Comparison of ENCODE assay signal across 11 mouse cellular contexts in the genomic region with DNA sequence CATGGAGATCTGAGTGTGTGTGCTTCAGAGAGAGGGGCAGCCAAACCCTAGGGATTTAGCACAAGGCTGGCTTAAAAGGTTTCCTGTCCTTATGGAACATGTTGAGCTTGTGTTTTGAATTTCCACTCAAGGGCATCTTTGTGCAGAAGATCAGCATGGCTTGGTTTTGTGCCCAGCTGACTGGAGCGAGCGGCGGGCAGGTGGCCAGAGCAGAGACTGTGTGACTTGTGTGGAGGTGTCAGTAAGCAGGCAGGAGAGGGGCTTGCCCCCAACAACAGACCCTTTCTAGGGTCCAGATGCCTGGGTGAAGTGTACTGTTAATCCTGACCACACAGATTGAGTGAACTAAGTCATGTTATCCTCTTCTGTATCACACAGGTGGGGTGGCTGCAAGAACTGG.
DNase-seq lines count a peak whose midpoint lies in the region; ATAC-seq and TF ChIP-seq lines count a peak whose summit lies in the region.
"Had no signal": no experiment of that assay in that cellular context is flagged by ENCODE, and none has a peak within 500 bp of the region (broad histone marks: within the 10 kb centered on the region; RNA-seq: fewer than 3 reads in every experiment).

No protein-coding gene starts in this region.

- no peak for ATAC-seq in heart, embryonic 11.5 days (replicated peaks; ENCODE audit: insufficient number of reproducible peaks, low FRiP score, low TSS enrichment)
- no peak for ATAC-seq in limb, embryonic 14.5 days (ENCODE audit: low FRiP score, low read depth)
- ATAC-seq in megakaryocyte, adult 5-6 weeks (ENCODE audit: poor library complexity, severe bottlenecking) = no peak

- H3K27ac ChIP-seq in heart, embryonic 11.5 days (ENCODE audit: low read depth, low read length) = no peak overlapping the region
- H3K27ac ChIP-seq in limb, embryonic 14.5 days (replicated peaks; ENCODE audit: low read depth, low read length) = no peak overlapping the region
- H3K27ac ChIP-seq in limb, embryonic 10.5 days = no peak overlapping the region
- H3K27ac ChIP-seq: midbrain, embryonic 12.5 days had no signal

- no peak overlapping the region for H3K4me3 ChIP-seq in heart, embryonic 11.5 days (ENCODE audit: low read depth, low read length)
- H3K4me3 ChIP-seq in limb, embryonic 14.5 days (replicated peaks; ENCODE audit: low read length) = no peak overlapping the region
- no peak overlapping the region for H3K4me3 ChIP-seq in limb, embryonic 10.5 days
- H3K4me3 ChIP-seq: midbrain, embryonic 12.5 days had no signal

- peak; percentile 64 to 73 for DNase-seq in heart, adult 18-20 months
- DNase-seq in limb, embryonic 14.5 days (ENCODE audit: low spot score) = peak; percentile 21
- DNase-seq in limb, embryonic 10.5 days (ENCODE audit: low spot score) = no peak
- DNase-seq in brain, adult 2 months (ENCODE audit: low read depth, low spot score) = peak; percentile 88
- peak; percentile 88 to 91 for DNase-seq in cerebellum, postnatal 25 days
- DNase-seq in gastrocnemius, postnatal 14 days = no peak
- DNase-seq: kidney, postnatal 10 days; lung, embryonic 14.5 days had no signal

- no peaks in the 10 kb centered on the region for H3K36me3 ChIP-seq in heart, embryonic 11.5 days (ENCODE audit: control insufficient read depth, insufficient read depth, low read length)
- H3K36me3 ChIP-seq in limb, embryonic 14.5 days (ENCODE audit: control insufficient read depth, insufficient read depth, low read length) = no peaks in the 10 kb centered on the region
- no peaks in the 10 kb centered on the region for H3K36me3 ChIP-seq in limb, embryonic 10.5 days
- H3K36me3 ChIP-seq: midbrain, embryonic 12.5 days had no signal

- H3K27me3 ChIP-seq in heart, embryonic 11.5 days (ENCODE audit: control insufficient read depth, insufficient read depth, low read length) = no peaks in the 10 kb centered on the region
- no peaks in the 10 kb centered on the region for H3K27me3 ChIP-seq in limb, embryonic 14.5 days (ENCODE audit: control insufficient read depth, insufficient read depth, low read length)
- peaks cover 33% of the 10 kb centered on the region for H3K27me3 ChIP-seq in limb, embryonic 10.5 days (ENCODE audit: low read depth, poor library complexity, severe bottlenecking)
- H3K27me3 ChIP-seq: midbrain, embryonic 12.5 days had no signal

- no peaks in the 10 kb centered on the region for H3K9me3 ChIP-seq in heart, embryonic 11.5 days (replicated peaks; ENCODE audit: control insufficient read depth, low read length)
- no peaks in the 10 kb centered on the region for H3K9me3 ChIP-seq in limb, embryonic 14.5 days (ENCODE audit: control insufficient read depth, low read length)
- H3K9me3 ChIP-seq in limb, embryonic 10.5 days (replicated peaks) = no peaks in the 10 kb centered on the region
- H3K9me3 ChIP-seq: midbrain, embryonic 12.5 days had no signal

- no peak overlapping the region for H3K4me2 ChIP-seq in heart, embryonic 11.5 days
- H3K4me2 ChIP-seq in limb, embryonic 14.5 days (replicated peaks; ENCODE audit: low read depth, low read length, severe bottlenecking) = no peak overlapping the region
- H3K4me2 ChIP-seq: lung, embryonic 14.5 days; midbrain, embryonic 12.5 days had no signal

- H3K4me1 ChIP-seq in heart, embryonic 11.5 days (ENCODE audit: control insufficient read depth, insufficient read depth, low read length) = no peaks in the 10 kb centered on the region; the same call in 1 of the 2 replicates
- H3K4me1 ChIP-seq in limb, embryonic 14.5 days (ENCODE audit: control insufficient read depth, insufficient read depth, low read length) = peaks cover 7% of the 10 kb centered on the region
- peaks cover 22% of the 10 kb centered on the region for H3K4me1 ChIP-seq in limb, embryonic 10.5 days

- 78% methylated on average over 3 of the region's 3 CpGs for whole genome bisulfite sequencing in heart, embryonic 11.5 days (ENCODE audit: insufficient replicate concordance)
- 63% methylated on average over 3 of the region's 3 CpGs for WGBS in limb, embryonic 14.5 days
- WGBS in limb, embryonic 10.5 days = 93% methylated on average over 3 of the region's 3 CpGs

- TF ChIP-seq POLR2A in limb, embryonic 14.5 days (IDR thresholded peaks at IDR 0.05; ENCODE audit: borderline replicate concordance, extremely low read depth, insufficient read depth, insufficient read length) = no peak

- intact Hi-C loops in gastrocnemius, postnatal 14 days (cut with DNase I; ENCODE audit: low total_unique reads) = no loop called here

- no peak overlapping the region for H3K9ac ChIP-seq in heart, embryonic 11.5 days (ENCODE audit: low read depth, low read length)
- H3K9ac ChIP-seq in limb, embryonic 14.5 days (ENCODE audit: low read depth, low read length, severe bottlenecking) = no peak overlapping the region
- H3K9ac ChIP-seq: lung, embryonic 14.5 days; midbrain, embryonic 12.5 days had no signal

Comparison
In these comparisons a context has a peak if more than half of its experiments do, and no peak if none do; other contexts are left out.
1. DNase-seq: peak in heart, adult 18-20 months (2 of 2), limb, embryonic 14.5 days (single experiment), brain, adult 2 months (single experiment) and cerebellum, postnatal 25 days (2 of 2); none in limb, embryonic 10.5 days (single experiment) and gastrocnemius, postnatal 14 days (single experiment).